Mouse (Mus musculus): ENCODE results near the gene Socs7.

- TF ChIP-seq POLR2A (IDR thresholded peaks at IDR 0.05; ENCODE audit: low read depth, low read length) = no peak
- TF ChIP-seq CTCF (IDR thresholded peaks at IDR 0.05; ENCODE audit: extremely low read depth, insufficient read depth, insufficient read length, insufficient replicate concordance) = no peak
These were observed 38.7 kb downstream of the Socs7 start for GRCm38 (mm10) chr11:97401082-97401481.

Measured in spleen, adult 2 months (tissue).